Mouse (Mus musculus) heart, postnatal 0 days (tissue): ENCODE results near the gene Olfr745. TPM values are rescaled to one million over a fixed set of nuclear protein-coding genes. Genes with fewer than 3 reads are reported as not detected.

Source experiments
- ATAC-seq: fragments of 200-750 bp; cut with Nextera tagmentation; 2 replicates; pipeline ENCODE4 v1.8.0; 2017; ENCODE audit warnings: low read depth, moderate number of reproducible peaks, moderate library complexity; ENCODE audit not compliant: insufficient read depth
- DNase-seq: peaks from one replicate; pipeline ENCODE4 v3.0.0-alpha.2; 2016; ENCODE audit warnings: low spot score
- H3K27ac ChIP-seq: fragments of 300-500 bp; sonication (generic); 2 replicates; pipeline ENCODE4 v1.5.1; 2014; ENCODE audit warnings: low read depth, mild to moderate bottlenecking
- H3K27me3 ChIP-seq: fragments of 300-500 bp; sonication (generic); 2 replicates; pipeline ENCODE4 v1.6.1; 2014; ENCODE audit warnings: low read length, mixed read lengths; ENCODE audit not compliant: control insufficient read depth, insufficient read depth
- H3K36me3 ChIP-seq: fragments of 300-500 bp; sonication (generic); replicated peaks from 2 replicates; pipeline ENCODE4 v1.6.1; 2014; ENCODE audit warnings: low read length, mixed read lengths; ENCODE audit not compliant: control insufficient read depth, insufficient read depth
- H3K4me1 ChIP-seq: fragments of 300-500 bp; sonication (generic); 2 replicates; pipeline ENCODE4 v1.6.1; 2014; ENCODE audit warnings: antibody characterized with exemption; ENCODE audit not compliant: control insufficient read depth, insufficient read depth
- H3K4me2 ChIP-seq: fragments of 300-500 bp; sonication (generic); 2 replicates; pipeline ENCODE4 v1.6.1; 2014; ENCODE audit warnings: low read depth, mild to moderate bottlenecking, low read length, moderate library complexity
- H3K4me3 ChIP-seq: fragments of 300-500 bp; sonication (generic); 2 replicates; pipeline ENCODE4 v1.5.1; 2014; ENCODE audit warnings: low read depth, low read length
- H3K9ac ChIP-seq: fragments of 300-500 bp; sonication (generic); replicated peaks from 2 replicates; pipeline ENCODE4 v1.6.1; 2014; ENCODE audit warnings: low read depth, low read length, mixed read lengths
- H3K9me3 ChIP-seq: fragments of 300-500 bp; sonication (generic); replicated peaks from 2 replicates; pipeline ENCODE4 v1.6.1; 2016; ENCODE audit warnings: low read length; ENCODE audit not compliant: control insufficient read depth
- CTCF ChIP-seq: IDR thresholded peaks from 2 replicates; pipeline ENCODE4 v1.5.1; 2016; ENCODE audit warnings: antibody characterized with exemption, control low read depth, low read depth
- EP300 ChIP-seq: IDR thresholded peaks from 2 replicates; pipeline ENCODE4 v1.6.1; 2016; ENCODE audit warnings: antibody characterized with exemption, low read depth
- WGBS: fragments of 180-500 bp; shearing (Covaris S2); extraction: QIAGEN DNeasy Blood & Tissue Kit; methylation state at CpG from one replicate; pipeline ENCODE4 v1.1.7; 2014; 5-methylcytosine and 5-hydroxymethylcytosine counted together
- polyA plus RNA-seq: library from polyadenylated mRNA; unstranded; fragments of >200 nt; fragmentation: Nextera tagmentation; extraction: Ambion mirVana; gene quantifications from 2 replicates; pipeline ENCODE4 v1.2.1, GENCODE M21; 2015
- total RNA-seq: library from RNA; depleted of rRNA; stranded (reverse); fragments of >200 nt; gene quantifications from 2 replicates; pipeline ENCODE4 v1.2.3, GENCODE M21; 2014; ENCODE audit warnings: low replicate concordance; rRNA removed

The Olfr745 gene
- total RNA-seq (not detected in 2 replicates), polyA plus RNA-seq (not detected in 2 replicates)

DNA sequence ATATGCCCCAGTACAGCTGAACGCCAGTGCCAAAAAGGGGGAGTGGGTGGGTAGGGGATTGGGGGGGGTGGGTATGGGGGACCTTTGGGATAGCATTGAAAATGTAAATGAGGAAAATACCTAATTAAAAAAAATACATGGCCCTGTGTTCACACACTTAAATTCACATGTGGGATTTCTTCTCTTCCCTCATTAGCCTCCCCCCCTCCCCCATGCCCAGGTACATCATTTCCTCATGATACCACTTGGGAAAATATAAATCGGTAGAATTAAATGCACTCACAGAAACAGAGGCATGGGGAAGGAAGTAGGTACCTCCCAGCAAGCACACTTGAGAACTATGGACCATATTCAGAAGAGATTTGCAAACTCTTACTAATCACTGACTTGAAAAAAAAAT, at the start of gene Olfr745:
Olfr745 (plus strand) TSS at position 301 of the 400 bp plus-strand sequence.
- H3K4me1 ChIP-seq = no peaks in the 10 kb centered on the region

DNA sequence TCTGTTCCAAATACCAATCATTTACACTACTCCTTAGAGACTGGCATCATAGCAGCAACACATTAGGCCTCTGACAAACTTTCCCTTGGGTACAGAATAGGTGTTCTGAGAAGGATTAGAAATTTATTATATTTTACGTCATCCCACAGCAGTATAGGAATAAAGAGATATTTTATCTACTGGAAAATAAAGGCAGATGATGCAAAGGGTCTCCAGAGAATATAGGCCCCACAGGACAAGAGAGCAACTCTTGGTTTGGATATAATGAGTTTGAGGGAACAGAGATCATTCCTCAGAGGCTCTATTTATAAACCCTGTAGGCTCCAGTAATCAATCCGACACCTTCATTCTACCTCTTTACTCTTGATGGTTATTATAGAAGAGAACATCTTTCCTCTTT, 24.6 kb upstream of the Olfr745 start, which contains the start of gene Olfr744:
Olfr744 (plus strand) TSS at position 301 of the 400 bp plus-strand sequence.
- no peak within 1 kb of the TSS for H3K27ac ChIP-seq
- 0 out of 2 replicates have a peak, but pooled peaks cover 6% of the 10 kb centered on the region for H3K9me3 ChIP-seq
- ATAC-seq (no peak), DNase-seq (no peak)
- WGBS = 66% methylated on average over 2 of the region's 2 CpGs
- H3K4me1 ChIP-seq = no peaks in the 10 kb centered on the region
- no peak within 1 kb of the TSS for H3K9ac ChIP-seq
- no peaks in the 10 kb centered on the region for H3K36me3 ChIP-seq
- no peak for TF ChIP-seq CTCF
- no peak for TF ChIP-seq EP300
- no peak within 1 kb of the TSS for H3K4me3 ChIP-seq
- H3K4me2 ChIP-seq = no peak within 1 kb of the TSS
- no peaks in the 10 kb centered on the region for H3K27me3 ChIP-seq

More for the DNA sequence above, at the start of gene Olfr745:
- H3K9ac ChIP-seq = no peak within 1 kb of the TSS
- DNase-seq = no peak
- H3K27ac ChIP-seq = no peak within 1 kb of the TSS
- no peaks in the 10 kb centered on the region for H3K9me3 ChIP-seq
- no peaks in the 10 kb centered on the region for H3K36me3 ChIP-seq
- WGBS = 71% methylated on average over 2 of the region's 2 CpGs
- no peak for ATAC-seq
- H3K4me2 ChIP-seq = no peak within 1 kb of the TSS
- H3K4me3 ChIP-seq = no peak within 1 kb of the TSS
- H3K27me3 ChIP-seq = no peaks in the 10 kb centered on the region
- TF ChIP-seq CTCF (no peak), EP300 (no peak)

- Histone ChIP-seq H3K9ac (no peak within 1 kb of the TSS), H3K27ac (no peak within 1 kb of the TSS), H3K4me1 (no peaks in the 10 kb centered on the region), H3K27me3 (no peaks in the 10 kb centered on the region), H3K4me3 (no peak within 1 kb of the TSS), H3K4me2 (no peak within 1 kb of the TSS), H3K9me3 (no peaks in the 10 kb centered on the region), H3K36me3 (no peaks in the 10 kb centered on the region)
- ATAC-seq = no peak
- no peak for DNase-seq
- TF ChIP-seq EP300 (no peak), CTCF (no peak)
These were observed 7.6 kb downstream of the Olfr745 start, which contains the start of gene Olfr746 for GRCm38 (mm10) chr14:50646783-50647182. Gene Olfr746 (plus strand): TSS chr14:50647083.

GRCm38 (mm10) chr14:50693106-50693505, 53.9 kb downstream of the Olfr745 start, which contains the start of gene Olfr747:
Gene Olfr747 (minus strand): TSS chr14:50693206.
- 76% methylated on average over 3 of the region's 3 CpGs for WGBS
- no peak within 1 kb of the TSS for H3K4me3 ChIP-seq

More at GRCm38 (mm10) chr14:50693106-50693505, 53.9 kb downstream of the Olfr745 start, which contains the start of gene Olfr747:
- TF ChIP-seq EP300 (no peak), CTCF (no peak)
- Histone ChIP-seq H3K9ac (no peak within 1 kb of the TSS), H3K27ac (no peak within 1 kb of the TSS), H3K4me2 (no peak within 1 kb of the TSS), H3K9me3 (no peaks in the 10 kb centered on the region), H3K27me3 (no peaks in the 10 kb centered on the region), H3K4me1 (no peaks in the 10 kb centered on the region), H3K36me3 (no peaks in the 10 kb centered on the region)
- no peak for ATAC-seq
- DNase-seq = no peak

Other genes starting within 250 kb of the Olfr745 start
- not detected in 2 replicates for gene Olfr738, start 231.8 kb upstream of the Olfr745 start, total RNA-seq
- not detected in 2 replicates for gene Olfr738, start 231.8 kb upstream of the Olfr745 start, polyA plus RNA-seq
- gene Olfr739, start 220.8 kb upstream of the Olfr745 start, total RNA-seq = not detected in 2 replicates
- gene Olfr739, start 220.8 kb upstream of the Olfr745 start, polyA plus RNA-seq = not detected in 2 replicates
- not detected in 2 replicates for gene Olfr740, start 193.8 kb upstream of the Olfr745 start, total RNA-seq
- gene Olfr740, start 193.8 kb upstream of the Olfr745 start, polyA plus RNA-seq = not detected in 2 replicates
- not detected in 2 replicates for gene Olfr741, start 166.7 kb upstream of the Olfr745 start, total RNA-seq
- not detected in 2 replicates for gene Olfr741, start 166.7 kb upstream of the Olfr745 start, polyA plus RNA-seq
- not detected in 2 replicates for gene Olfr742, start 135.8 kb upstream of the Olfr745 start, total RNA-seq
- not detected in 2 replicates for gene Olfr742, start 135.8 kb upstream of the Olfr745 start, polyA plus RNA-seq
- gene Olfr743, start 117.5 kb upstream of the Olfr745 start, total RNA-seq = not detected in 2 replicates
- not detected in 2 replicates for gene Olfr743, start 117.5 kb upstream of the Olfr745 start, polyA plus RNA-seq
- gene Olfr744, start 24.5 kb upstream of the Olfr745 start, total RNA-seq = not detected in 2 replicates
- gene Olfr744, start 24.5 kb upstream of the Olfr745 start, polyA plus RNA-seq = not detected in 2 replicates
- not detected in 2 replicates for gene Olfr746, start 7.7 kb downstream of the Olfr745 start, total RNA-seq
- gene Olfr746, start 7.7 kb downstream of the Olfr745 start, polyA plus RNA-seq = not detected in 2 replicates
- gene Olfr747, start 53.8 kb downstream of the Olfr745 start, total RNA-seq = not detected in 2 replicates
- gene Olfr747, start 53.8 kb downstream of the Olfr745 start, polyA plus RNA-seq = not detected in 2 replicates
- not detected in 2 replicates for gene Olfr748, start 68.0 kb downstream of the Olfr745 start, total RNA-seq
- gene Olfr748, start 68.0 kb downstream of the Olfr745 start, polyA plus RNA-seq = not detected in 2 replicates
- gene Olfr749, start 105.7 kb downstream of the Olfr745 start, total RNA-seq = not detected in 2 replicates
- gene Olfr749, start 105.7 kb downstream of the Olfr745 start, polyA plus RNA-seq = not detected in 2 replicates
- 31.0 and 69.1 TPM in 2 replicates for gene Ttc5, start 146.1 kb downstream of the Olfr745 start, total RNA-seq
- gene Ttc5, start 146.1 kb downstream of the Olfr745 start, polyA plus RNA-seq = 30.9 and 31.9 TPM in 2 replicates
- not detected in 2 replicates for gene Ccnb1ip1, start 168.3 kb downstream of the Olfr745 start, total RNA-seq
- gene Ccnb1ip1, start 168.3 kb downstream of the Olfr745 start, polyA plus RNA-seq = not detected in 2 replicates
- 10.7 and 11.2 TPM in 2 replicates for gene Parp2, start 168.5 kb downstream of the Olfr745 start, total RNA-seq
- gene Parp2, start 168.5 kb downstream of the Olfr745 start, polyA plus RNA-seq = 20.4 and 24.4 TPM in 2 replicates
- gene Tep1, start 231.2 kb downstream of the Olfr745 start, total RNA-seq = 10.8 and 29.3 TPM in 2 replicates
- gene Tep1, start 231.2 kb downstream of the Olfr745 start, polyA plus RNA-seq = 4.7 and 6.1 TPM in 2 replicates